Mouse (Mus musculus) erythroblast, embryonic 14.5 days (primary cell): ENCODE measurements around the gene P3h2. TPM values are rescaled to one million over a fixed set of nuclear protein-coding genes. Genes with fewer than 3 reads are reported as not detected.

Source experiments
- H3K27me3 ChIP-seq: 2 replicates; pipeline ENCODE4 v1.6.1; 2012; ENCODE audit warnings: inconsistent platforms; ENCODE audit not compliant: control insufficient read depth
- H3K36me3 ChIP-seq: 2 replicates; pipeline ENCODE4 v1.6.1; 2012; ENCODE audit warnings: mild to moderate bottlenecking, inconsistent platforms; ENCODE audit not compliant: control insufficient read depth
- H3K4me1 ChIP-seq: 2 replicates; pipeline ENCODE4 v1.6.1; 2012; ENCODE audit warnings: inconsistent platforms; ENCODE audit not compliant: control insufficient read depth
- H3K4me3 ChIP-seq: replicated peaks from 2 replicates; pipeline ENCODE3; 2012; ENCODE audit warnings: moderate library complexity, mild to moderate bottlenecking, inconsistent platforms
- H3K9me3 ChIP-seq: 2 replicates; pipeline ENCODE4 v1.6.1; 2012; ENCODE audit warnings: low read length, inconsistent platforms, mixed read lengths; ENCODE audit not compliant: control insufficient read depth
- GATA1 ChIP-seq: IDR thresholded peaks from 2 replicates; pipeline ENCODE4 v1.6.1; 2012; ENCODE audit warnings: low read length, inconsistent platforms, mixed read lengths
- TAL1 ChIP-seq: IDR thresholded peaks from 3 replicates; pipeline ENCODE4 v1.6.1; 2012; ENCODE audit warnings: low read length, inconsistent platforms, mixed read lengths
- polyA plus RNA-seq: library from polyadenylated mRNA; stranded (reverse); fragments of >175 nt; gene quantifications from 2 replicates; pipeline ENCODE4 v1.2.3, GENCODE M21; 2012

P3h2 gene
- polyA plus RNA-seq, 1 experiment = not detected

DNA sequence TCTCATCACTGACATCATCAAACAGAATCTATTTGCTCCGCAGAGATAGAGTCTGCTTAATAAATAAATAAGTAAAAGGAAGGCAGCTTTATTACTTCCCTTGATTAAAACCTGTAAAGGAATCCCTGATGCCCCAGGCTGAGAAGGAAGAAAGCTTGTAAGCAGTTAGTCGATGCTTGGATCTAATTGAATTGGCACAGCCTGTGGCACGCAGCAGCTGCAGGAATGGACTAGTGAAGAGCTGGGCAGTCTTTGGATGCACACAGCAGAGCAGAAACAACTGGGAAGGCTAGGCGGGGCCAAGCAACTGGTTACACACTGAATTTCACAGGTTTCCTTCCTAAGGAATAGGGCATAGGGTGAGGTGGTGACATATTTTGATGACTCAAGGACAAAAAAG is 5.4 kb downstream of the P3h2 start:
- Histone ChIP-seq H3K4me3 (no peak overlapping the region), H3K9me3 (no peaks in the 10 kb centered on the region), H3K4me1 (no peaks in the 10 kb centered on the region), H3K27me3 (peaks cover 21% of the 10 kb centered on the region), H3K36me3 (no peaks in the 10 kb centered on the region)
- TF ChIP-seq TAL1 (no peak), GATA1 (no peak)

DNA sequence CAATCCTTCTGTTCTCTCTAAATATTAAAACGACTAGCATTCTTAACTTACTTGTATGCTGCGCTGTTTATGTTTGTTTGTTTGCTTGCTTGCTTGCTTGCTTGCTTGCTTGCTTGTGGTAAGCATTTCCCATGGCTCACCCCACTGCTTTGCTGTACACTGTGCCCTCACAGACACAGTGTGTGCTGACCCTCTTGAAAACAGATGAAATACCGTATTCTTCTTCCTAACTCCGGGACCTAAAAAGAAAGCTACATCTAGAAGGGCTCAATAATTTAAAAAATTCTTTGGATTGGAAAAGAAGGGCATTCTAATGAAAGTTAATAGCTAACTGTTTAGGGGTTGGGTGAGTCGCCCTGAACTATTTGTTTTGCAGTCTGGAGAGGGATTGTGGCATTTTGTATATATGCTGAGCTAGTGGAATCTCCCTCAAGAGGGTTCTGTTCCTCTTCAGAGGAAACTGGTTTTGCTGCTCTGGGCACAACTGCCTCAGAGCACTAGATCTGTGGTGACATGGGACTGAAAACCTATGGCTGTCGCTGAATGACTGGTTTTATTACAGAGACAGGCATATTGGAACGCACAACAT is 9.8 kb downstream of the P3h2 start:
- no peaks in the 10 kb centered on the region for H3K27me3 ChIP-seq
- no peaks in the 10 kb centered on the region for H3K9me3 ChIP-seq
- no peaks in the 10 kb centered on the region for H3K4me1 ChIP-seq
- TF ChIP-seq TAL1 = no peak
- no peak for TF ChIP-seq GATA1
- no peaks in the 10 kb centered on the region for H3K36me3 ChIP-seq
- H3K4me3 ChIP-seq = no peak overlapping the region

DNA sequence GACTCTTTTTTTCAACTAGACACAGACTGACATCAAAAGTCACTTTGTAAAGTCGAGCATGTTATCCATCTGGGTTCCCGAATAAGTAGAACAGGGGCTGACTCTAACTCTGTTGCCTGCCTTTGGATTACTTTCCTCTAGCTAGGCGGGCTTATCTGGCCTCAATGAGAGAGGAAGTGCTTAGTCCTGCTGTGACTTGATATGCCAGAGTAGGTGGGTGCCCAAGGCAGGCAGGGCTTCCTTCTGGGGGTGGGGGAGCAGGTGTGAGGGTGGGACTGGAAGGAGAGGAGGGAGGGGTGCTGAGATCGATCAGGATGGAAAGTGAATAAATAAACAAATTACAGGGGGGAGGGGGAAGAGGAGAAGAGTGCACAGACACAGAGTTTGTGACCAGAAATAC is 11.7 kb downstream of the P3h2 start:
- Histone ChIP-seq H3K4me3 (no peak overlapping the region), H3K36me3 (no peaks in the 10 kb centered on the region), H3K9me3 (no peaks in the 10 kb centered on the region), H3K27me3 (no peaks in the 10 kb centered on the region), H3K4me1 (no peaks in the 10 kb centered on the region)
- TF ChIP-seq TAL1 (no peak), GATA1 (no peak)

DNA sequence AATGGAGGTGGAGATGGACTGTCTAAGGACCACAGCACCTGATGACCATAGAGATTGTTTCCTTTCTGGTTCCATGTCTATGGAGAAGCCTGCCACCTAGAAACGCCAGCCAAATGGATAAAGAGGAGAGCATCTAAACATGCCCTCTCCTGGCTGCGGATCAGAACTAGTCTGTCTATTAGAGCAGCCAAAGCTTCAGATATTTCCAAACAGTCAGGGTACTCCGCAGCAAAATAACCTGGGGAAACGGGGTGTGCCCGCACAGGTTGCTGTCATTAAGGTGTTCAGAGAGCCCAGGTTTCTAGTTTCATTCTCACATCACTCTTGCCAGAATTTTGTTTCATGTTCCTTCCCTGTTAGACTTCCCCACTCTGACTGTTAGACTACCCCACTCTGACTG is 16.6 kb downstream of the P3h2 start:
- no peaks in the 10 kb centered on the region for H3K36me3 ChIP-seq
- no peaks in the 10 kb centered on the region for H3K9me3 ChIP-seq
- TF ChIP-seq TAL1 = no peak
- no peak for TF ChIP-seq GATA1
- H3K4me3 ChIP-seq = no peak overlapping the region
- no peaks in the 10 kb centered on the region for H3K27me3 ChIP-seq
- no peaks in the 10 kb centered on the region for H3K4me1 ChIP-seq

DNA sequence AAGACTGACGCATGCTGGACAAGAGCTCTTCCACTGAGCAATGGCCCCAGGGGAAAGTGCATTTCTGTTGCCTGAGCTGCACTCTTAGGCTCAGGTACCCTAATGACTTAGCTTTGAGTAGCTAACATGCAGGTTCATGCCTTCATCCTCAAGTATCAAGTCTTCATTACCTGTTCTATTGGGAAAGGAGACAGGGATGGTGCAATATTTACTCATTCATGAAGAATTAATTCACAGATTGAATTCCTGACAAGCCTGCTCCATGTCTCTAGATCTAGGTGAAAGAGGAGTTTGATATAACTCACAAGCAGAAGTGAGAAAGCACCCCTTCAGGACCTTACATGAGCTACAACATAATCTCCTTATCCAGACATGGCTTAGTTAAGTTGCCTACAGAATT is 17.3 kb downstream of the P3h2 start:
- TF ChIP-seq GATA1 (no peak), TAL1 (no peak)
- H3K9me3 ChIP-seq = no peaks in the 10 kb centered on the region
- H3K4me1 ChIP-seq = no peaks in the 10 kb centered on the region
- H3K36me3 ChIP-seq = no peaks in the 10 kb centered on the region
- H3K27me3 ChIP-seq = no peaks in the 10 kb centered on the region
- no peak overlapping the region for H3K4me3 ChIP-seq

GRCm38 (mm10) chr16:26086955-26087354 is 18.6 kb downstream of the P3h2 start:
- Histone ChIP-seq H3K27me3 (no peaks in the 10 kb centered on the region), H3K4me3 (no peak overlapping the region), H3K9me3 (no peaks in the 10 kb centered on the region), H3K36me3 (no peaks in the 10 kb centered on the region), H3K4me1 (no peaks in the 10 kb centered on the region)
- no peak for TF ChIP-seq TAL1
- TF ChIP-seq GATA1 = no peak

DNA sequence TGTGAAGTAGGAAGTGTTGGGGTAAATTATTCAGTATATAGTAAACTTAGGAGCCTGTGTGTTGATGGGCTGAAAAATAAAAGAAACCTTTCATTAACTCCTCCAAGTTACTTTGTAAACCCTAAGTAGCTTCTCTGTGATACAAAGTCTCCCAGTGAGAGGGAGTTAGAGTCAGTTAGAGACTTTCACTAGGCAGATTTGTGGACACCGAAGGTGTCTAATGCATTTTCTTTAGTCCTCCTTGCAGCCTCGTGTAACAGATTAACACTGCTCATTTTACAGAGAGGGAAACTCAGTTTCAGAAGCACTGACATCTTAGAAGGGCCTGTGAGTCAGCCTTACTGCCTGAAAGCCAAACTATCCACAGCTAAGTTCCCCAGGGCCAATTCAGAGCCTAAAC is 20.4 kb downstream of the P3h2 start:
- H3K27me3 ChIP-seq = no peaks in the 10 kb centered on the region

DNA sequence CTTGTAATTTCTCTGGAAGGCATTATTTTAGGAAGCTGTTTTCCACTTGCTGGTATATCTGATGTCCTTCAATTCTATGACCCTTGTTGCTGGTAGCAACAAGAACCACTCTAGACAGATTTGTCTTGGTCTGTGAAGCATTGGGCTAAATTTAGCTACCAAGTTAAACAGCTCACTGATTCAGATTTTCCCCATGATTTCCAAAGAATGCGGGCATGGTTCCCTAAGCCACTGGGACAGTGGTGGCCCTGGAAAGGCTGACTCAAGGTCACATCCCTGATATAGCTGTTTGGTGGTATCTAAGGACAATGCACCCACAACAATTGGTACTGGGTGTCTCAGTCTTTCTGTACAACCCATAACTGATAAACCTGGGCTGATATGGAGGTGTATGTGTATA is 22.8 kb downstream of the P3h2 start:
- H3K36me3 ChIP-seq = no peaks in the 10 kb centered on the region
- H3K9me3 ChIP-seq = no peaks in the 10 kb centered on the region
- no peak for TF ChIP-seq TAL1
- TF ChIP-seq GATA1 = no peak
- H3K4me3 ChIP-seq = no peak overlapping the region
- no peaks in the 10 kb centered on the region for H3K4me1 ChIP-seq
- H3K27me3 ChIP-seq = no peaks in the 10 kb centered on the region

More for the DNA sequence above, 20.4 kb downstream of the P3h2 start:
- TF ChIP-seq GATA1 = no peak
- TF ChIP-seq TAL1 = no peak
- H3K4me1 ChIP-seq = no peaks in the 10 kb centered on the region
- no peaks in the 10 kb centered on the region for H3K9me3 ChIP-seq
- no peaks in the 10 kb centered on the region for H3K36me3 ChIP-seq
- no peak overlapping the region for H3K4me3 ChIP-seq

DNA sequence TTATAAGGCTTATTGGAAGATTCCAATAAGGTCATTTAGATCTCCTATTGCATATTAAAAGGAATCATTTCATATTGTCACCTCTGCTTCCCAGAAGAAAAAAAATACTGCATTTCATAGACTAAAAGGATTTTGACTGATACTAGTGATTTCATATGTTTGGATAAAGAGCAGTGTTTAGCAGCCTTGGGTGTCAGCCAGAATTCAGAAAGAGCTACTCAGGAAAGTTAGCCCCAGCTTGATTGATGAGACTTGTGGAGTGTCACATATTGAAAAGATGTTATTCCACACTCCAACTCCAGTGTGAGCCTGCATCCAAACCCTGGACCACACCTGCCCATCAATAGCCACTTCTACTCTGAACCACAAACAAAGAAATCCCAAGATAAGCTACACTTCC is 23.2 kb downstream of the P3h2 start:
- TF ChIP-seq GATA1 (no peak), TAL1 (no peak)
- Histone ChIP-seq H3K36me3 (no peaks in the 10 kb centered on the region), H3K9me3 (no peaks in the 10 kb centered on the region), H3K4me3 (no peak overlapping the region), H3K27me3 (no peaks in the 10 kb centered on the region), H3K4me1 (no peaks in the 10 kb centered on the region)

GRCm38 (mm10) chr16:26078923-26079351 is 26.6 kb downstream of the P3h2 start:
- Histone ChIP-seq H3K4me3 (no peak overlapping the region), H3K36me3 (no peaks in the 10 kb centered on the region), H3K27me3 (no peaks in the 10 kb centered on the region), H3K4me1 (no peaks in the 10 kb centered on the region), H3K9me3 (no peaks in the 10 kb centered on the region)
- TF ChIP-seq GATA1 (no peak), TAL1 (no peak)
